Comparison of ENCODE assay signal across 27 mouse cellular contexts in the genomic region with DNA sequence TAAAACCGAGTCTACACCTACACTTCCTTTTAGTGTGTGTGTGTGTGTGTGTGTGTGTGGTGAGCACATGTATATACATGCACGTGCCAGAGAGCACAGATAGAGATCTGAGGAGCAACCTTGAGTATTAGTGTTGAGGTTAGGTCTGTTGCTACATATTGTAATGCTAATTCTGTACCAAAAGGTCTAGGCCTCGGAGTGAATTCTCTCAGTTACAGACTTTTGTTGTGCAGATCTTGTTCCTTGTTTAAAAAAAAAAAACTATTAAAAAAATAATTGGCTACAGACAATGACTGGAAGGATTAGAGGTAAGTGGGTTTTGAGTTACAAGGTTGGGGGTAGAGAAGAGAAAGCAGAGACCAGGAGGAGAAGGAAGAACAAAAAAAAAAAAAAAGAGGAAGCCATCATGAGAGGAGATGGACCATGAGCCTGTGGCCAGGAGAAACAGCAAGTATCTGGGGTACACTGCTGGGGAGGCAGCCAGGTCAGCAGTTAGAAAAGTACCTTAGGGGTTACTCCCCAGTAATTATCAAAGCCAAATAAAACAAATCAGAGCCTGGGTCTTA. TPM values are rescaled to one million over a fixed set of nuclear protein-coding genes. Genes with fewer than 3 reads are reported as not detected.
A peak's percentile ranks its signal among the peaks of the same experiment; 100 is the strongest.
DNase-seq lines count a peak whose midpoint lies in the region; ATAC-seq and TF ChIP-seq lines count a peak whose summit lies in the region.
"Had no signal": no experiment of that assay in that cellular context is flagged by ENCODE, and none has a peak within 500 bp of the region (broad histone marks: within the 10 kb centered on the region; RNA-seq: fewer than 3 reads in every experiment).

No protein-coding gene starts in this region.

- H3K9ac ChIP-seq in midbrain, embryonic 16.5 days (ENCODE audit: low read depth, low read length), result no peak overlapping the region
- H3K9ac ChIP-seq in ES-E14 (ENCODE audit: insufficient read depth, low read depth, low read length, poor library complexity, severe bottlenecking), result peak overlapping the region; percentile 63
- H3K9ac ChIP-seq: embryonic facial prominence, embryonic 12.5 days; hindbrain, embryonic 14.5 days had no signal

- no peak for DNase-seq in midbrain, embryonic 10.5 days (ENCODE audit: low spot score)
- peak; percentile 77 for DNase-seq in ES-E14 (ENCODE audit: low read depth, low spot score)
- no peak for DNase-seq in kidney, postnatal 36 days
- no peak for DNase-seq in heart, postnatal 4 days
- DNase-seq in right cerebral cortex, adult 18-20 months, result no peak
- DNase-seq: adrenal gland, adult 8-10 months; B cell, adult 2 months; cerebellum, adult 11-12 months; cerebellum, adult 9-10 months; cerebellum, postnatal 25 days; gastrocnemius, postnatal 36 days; heart, adult 18-20 months; heart, postnatal 10 days had no signal

- no peaks in the 10 kb centered on the region for H3K36me3 ChIP-seq in midbrain, embryonic 10.5 days
- no peaks in the 10 kb centered on the region for H3K36me3 ChIP-seq in midbrain, embryonic 16.5 days (ENCODE audit: control insufficient read depth, insufficient read depth, low read length)
- H3K36me3 ChIP-seq in E14TG2a.4 (ENCODE audit: insufficient read depth, low read length) (no peaks in the 10 kb centered on the region), ES-E14 (ENCODE audit: control insufficient read depth, insufficient read depth, low read length, poor library complexity, severe bottlenecking) (no peaks in the 10 kb centered on the region)
- H3K36me3 ChIP-seq: embryonic facial prominence, embryonic 12.5 days; heart, embryonic 10.5 days had no signal

- H3K4me1 ChIP-seq in midbrain, embryonic 10.5 days, result peaks cover 28% of the 10 kb centered on the region
- no peaks in the 10 kb centered on the region for H3K4me1 ChIP-seq in midbrain, embryonic 16.5 days (ENCODE audit: control insufficient read depth, insufficient read depth, low read length)
- peaks cover 89% of the 10 kb centered on the region for H3K4me1 ChIP-seq in E14TG2a.4 (replicated peaks; ENCODE audit: low read depth, low read length)
- peaks cover 33 to 40% of the 10 kb centered on the region in 2 experiments for H3K4me1 ChIP-seq in ES-E14 (ENCODE audit: control insufficient read depth in 2 of 2, insufficient read depth in 2 of 2, low read length in 2 of 2, poor library complexity in 1 of 2)
- H3K4me1 ChIP-seq: embryonic facial prominence, embryonic 12.5 days; heart, embryonic 10.5 days had no signal

- H3K9me3 ChIP-seq in midbrain, embryonic 10.5 days (replicated peaks), result no peaks in the 10 kb centered on the region
- no peaks in the 10 kb centered on the region for H3K9me3 ChIP-seq in midbrain, embryonic 16.5 days (replicated peaks; ENCODE audit: control insufficient read depth, low read length, poor library complexity, severe bottlenecking)
- H3K9me3 ChIP-seq in E14TG2a.4 (ENCODE audit: low read length) (no peaks in the 10 kb centered on the region), ES-E14 (ENCODE audit: control insufficient read depth, insufficient read depth, low read depth, low read length) (no peaks in the 10 kb centered on the region)
- H3K9me3 ChIP-seq: embryonic facial prominence, embryonic 12.5 days; heart, embryonic 10.5 days had no signal

- in situ Hi-C loops in ES-E14 (cut with MboI; ENCODE audit: low sequenced_read_pairs in 2 of 2, unreplicated experiment in 2 of 2), result no loop called here

- 0 out of 2 replicates have a peak overlapping the region, but pooled peaks have one; percentile 38 for H3K27ac ChIP-seq in midbrain, embryonic 10.5 days (replicated peaks)
- H3K27ac ChIP-seq in midbrain, embryonic 16.5 days (ENCODE audit: low read length), result no peak overlapping the region
- H3K27ac ChIP-seq in ES-E14 (ENCODE audit: insufficient read depth, low read depth, low read length, poor library complexity, severe bottlenecking), result peak overlapping the region; percentile 100
- H3K27ac ChIP-seq: embryonic facial prominence, embryonic 12.5 days; heart, embryonic 10.5 days; hindbrain, embryonic 14.5 days had no signal

- H3K27me3 ChIP-seq in midbrain, embryonic 10.5 days (ENCODE audit: low read depth, poor library complexity, severe bottlenecking), result peaks cover 20% of the 10 kb centered on the region; the same call in 1 of the 2 replicates
- H3K27me3 ChIP-seq in midbrain, embryonic 16.5 days (ENCODE audit: control insufficient read depth, insufficient read depth, low read depth, low read length), result no peaks in the 10 kb centered on the region
- H3K27me3 ChIP-seq in E14TG2a.4 (ENCODE audit: insufficient read depth, low read length), result no peaks in the 10 kb centered on the region
- H3K27me3 ChIP-seq: embryonic facial prominence, embryonic 12.5 days; Patski had no signal

- 35% methylated on average over 3 of the region's 3 CpGs for WGBS in midbrain, embryonic 10.5 days
- WGBS in midbrain, embryonic 16.5 days, result 28% methylated on average over 3 of the region's 3 CpGs

- no peak for ATAC-seq in midbrain, embryonic 16.5 days
- 0 out of 2 replicates have a peak, but pooled peaks have one; percentile 10 for ATAC-seq in granulocyte monocyte progenitor cell, adult 5-6 weeks (replicated peaks; ENCODE audit: poor library complexity, severe bottlenecking)
- ATAC-seq: CD4-positive, CD25-positive, alpha-beta regulatory T cell, adult 4 months; forebrain, embryonic 14.5 days; intestine, embryonic 16.5 days; Patski had no signal

- no peak overlapping the region for H3K4me2 ChIP-seq in midbrain, embryonic 16.5 days (ENCODE audit: low read length)
- H3K4me2 ChIP-seq: embryonic facial prominence, embryonic 12.5 days; hindbrain, embryonic 14.5 days had no signal

- H3K4me3 ChIP-seq in midbrain, embryonic 10.5 days, result no peak overlapping the region
- H3K4me3 ChIP-seq in midbrain, embryonic 16.5 days (ENCODE audit: low read depth, low read length), result no peak overlapping the region
- H3K4me3 ChIP-seq in E14TG2a.4 (replicated peaks; ENCODE audit: low read length) (peak overlapping the region; percentile 63), ES-E14 (ENCODE audit: insufficient read depth in 1 of 2, low read depth in 1 of 2, low read length in 2 of 2, poor library complexity in 1 of 2, severe bottlenecking in 1 of 2) (peak overlapping the region; percentile 17 to 47; a peak in 3 of 4 replicates)
- H3K4me3 ChIP-seq: embryonic facial prominence, embryonic 12.5 days; heart, embryonic 10.5 days had no signal

- TF ChIP-seq CTCF in E14TG2a.4 (conservative IDR thresholded peaks at IDR 0.05; ENCODE audit: low read length), result no peak

TF ChIP-seq in ES-E14, 5 proteins besides CTCF, POLR2A, EP300 and RAD21:
- peak; percentile 80 for TF ChIP-seq CHD2 (IDR thresholded peaks at IDR 0.05; ENCODE audit: low read depth, low read length)
- no peak for TF ChIP-seq MAFK (IDR thresholded peaks at IDR 0.05; ENCODE audit: insufficient read depth, low read depth, low read length)
- TF ChIP-seq ZNF384 (IDR thresholded peaks at IDR 0.05; ENCODE audit: low read depth, low read length), result peak; percentile 98

RNA-seq across cellular contexts. Expression of gene Kcnk5, which starts 35.8 kb away (rescaled TPM):
- 10.2 TPM in 2 replicates for polyA plus RNA-seq in midbrain, embryonic 10.5 days (2016; fragmentation: Nextera tagmentation; extraction: Ambion mirVana)
- polyA plus RNA-seq in midbrain, embryonic 16.5 days (2015; fragmentation: Nextera tagmentation; extraction: Ambion mirVana), result 0.70 and 0.85 TPM in 2 replicates
- total RNA-seq in ES-E14 (2012; rRNA removed), result 68.6 and 129 TPM in 2 replicates
- 2.0 TPM in 1 of 2 replicates, not detected in the other for total RNA-seq in granulocyte monocyte progenitor cell, adult 5-6 weeks (2014; fragmentation: Nextera tagmentation)
- total RNA-seq in granulocyte monocyte progenitor cell, adult 5-6 weeks (2017), result 3.1 and 4.2 TPM in 2 replicates
- total RNA-seq in heart, postnatal 4 days (2021), result 1 to 10 TPM; 1.3 to 1.7 TPM

RNA-seq across cellular contexts. Expression of gene Kcnk16, which starts 51.6 kb away (rescaled TPM):
- polyA plus RNA-seq in midbrain, embryonic 10.5 days (2016; fragmentation: Nextera tagmentation; extraction: Ambion mirVana), result not detected in 2 replicates
- polyA plus RNA-seq in midbrain, embryonic 16.5 days (2015; fragmentation: Nextera tagmentation; extraction: Ambion mirVana), result not detected in 2 replicates
- total RNA-seq in ES-E14 (2012; rRNA removed), result 0.26 TPM in 1 of 2 replicates, not detected in the other
- total RNA-seq in granulocyte monocyte progenitor cell, adult 5-6 weeks (2014; fragmentation: Nextera tagmentation), result not detected in 2 replicates
- total RNA-seq in granulocyte monocyte progenitor cell, adult 5-6 weeks (2017), result not detected in 2 replicates
- total RNA-seq in heart, postnatal 4 days (2021), result not detected
- total RNA-seq: adrenal gland, adult 8-10 months; gastrocnemius, adult 8-10 months; gastrocnemius, postnatal 36 days; heart, adult 18-20 months; heart, postnatal 10 days; hematopoietic stem cell, adult 5-6 weeks had no signal
- polyA plus RNA-seq: CD4-positive, CD25-positive, alpha-beta regulatory T cell, adult 4 months; cortical plate, adult 2 months; embryonic facial prominence, embryonic 12.5 days; forebrain, embryonic 14.5 days; heart, embryonic 14.5 days; hindbrain, embryonic 14.5 days; Patski had no signal

Comparison
In these comparisons a context has a peak if more than half of its experiments do, and no peak if none do; other contexts are left out.
1. H3K4me3 ChIP-seq: peak in E14TG2a.4 (single experiment) and ES-E14 (2 of 2); none in midbrain, embryonic 10.5 days (single experiment) and midbrain, embryonic 16.5 days (single experiment).
2. RNA of gene Kcnk5, which starts 35.8 kb away (total RNA-seq): 68.6 to 129 TPM in ES-E14; 2.0 to 4.2 TPM in granulocyte monocyte progenitor cell, adult 5-6 weeks and 1.3 to 1.7 TPM in heart, postnatal 4 days; every median in the first group is over 10 times any median in the second.